Mouse (Mus musculus): ENCODE data around the gene Ybx3. TPM values are rescaled to one million over a fixed set of nuclear protein-coding genes. Genes with fewer than 3 reads are reported as not detected.

Ybx3 gene
- polyA plus RNA-seq, 1 experiment from 2014 or later = 43.4 TPM

- WGBS = 84% methylated on average over 7 of the region's 7 CpGs
- H3K9me3 ChIP-seq (ENCODE audit: control insufficient read depth, low read length) = no peaks in the 10 kb centered on the region
- no peaks in the 10 kb centered on the region for H3K4me1 ChIP-seq (ENCODE audit: control insufficient read depth, insufficient read depth, low read length)
- no peak overlapping the region for H3K27ac ChIP-seq (replicated peaks; ENCODE audit: low read depth, low read length)
- H3K27me3 ChIP-seq (ENCODE audit: control insufficient read depth, insufficient read depth, low read length) = no peaks in the 10 kb centered on the region
- DNase-seq (ENCODE audit: low spot score) (no peak), ATAC-seq (ENCODE audit: insufficient number of reproducible peaks, low FRiP score, low TSS enrichment, low read depth) (no peak)
- no peak overlapping the region for H3K4me3 ChIP-seq (ENCODE audit: low read depth, low read length)
- no peak overlapping the region for H3K4me2 ChIP-seq (ENCODE audit: low read depth, severe bottlenecking)
- H3K9ac ChIP-seq (ENCODE audit: low read length) = no peak overlapping the region
- H3K36me3 ChIP-seq (ENCODE audit: control insufficient read depth, insufficient read depth, low read length) = peaks cover 4% of the 10 kb centered on the region
Observed at GRCm38 (mm10) chr6:131362987-131363765, 25.1 kb downstream of the Ybx3 start.

GRCm38 (mm10) chr6:131360693-131361092 lies 27.6 kb downstream of the Ybx3 start:
- ATAC-seq (ENCODE audit: insufficient number of reproducible peaks, low FRiP score, low TSS enrichment, low read depth) = no peak
- H3K9ac ChIP-seq (ENCODE audit: low read length) = no peak overlapping the region
- no peak overlapping the region for H3K27ac ChIP-seq (replicated peaks; ENCODE audit: low read depth, low read length)
- no peak for DNase-seq (ENCODE audit: low spot score)
- no peak overlapping the region for H3K4me2 ChIP-seq (ENCODE audit: low read depth, severe bottlenecking)
- no peaks in the 10 kb centered on the region; the same call in none of the 2 replicates for H3K36me3 ChIP-seq (ENCODE audit: control insufficient read depth, insufficient read depth, low read length)
- H3K9me3 ChIP-seq (ENCODE audit: control insufficient read depth, low read length) = no peaks in the 10 kb centered on the region
- H3K4me3 ChIP-seq (ENCODE audit: low read depth, low read length) = no peak overlapping the region
- H3K27me3 ChIP-seq (ENCODE audit: control insufficient read depth, insufficient read depth, low read length) = no peaks in the 10 kb centered on the region
- no peaks in the 10 kb centered on the region for H3K4me1 ChIP-seq (ENCODE audit: control insufficient read depth, insufficient read depth, low read length)
- 83% methylated on average over 5 of the region's 5 CpGs for WGBS

GRCm38 (mm10) chr6:131359543-131359942 lies 28.7 kb downstream of the Ybx3 start:
- no peak for DNase-seq (ENCODE audit: low spot score)
- WGBS = 84% methylated on average over 2 of the region's 2 CpGs
- Histone ChIP-seq H3K4me3 (ENCODE audit: low read depth, low read length) (no peak overlapping the region), H3K27ac (replicated peaks; ENCODE audit: low read depth, low read length) (no peak overlapping the region), H3K4me1 (ENCODE audit: control insufficient read depth, insufficient read depth, low read length) (no peaks in the 10 kb centered on the region), H3K36me3 (ENCODE audit: control insufficient read depth, insufficient read depth, low read length) (no peaks in the 10 kb centered on the region; the same call in 1 of the 2 replicates), H3K9ac (ENCODE audit: low read length) (no peak overlapping the region), H3K27me3 (ENCODE audit: control insufficient read depth, insufficient read depth, low read length) (no peaks in the 10 kb centered on the region), H3K4me2 (ENCODE audit: low read depth, severe bottlenecking) (no peak overlapping the region), H3K9me3 (ENCODE audit: control insufficient read depth, low read length) (no peaks in the 10 kb centered on the region)
- ATAC-seq (ENCODE audit: insufficient number of reproducible peaks, low FRiP score, low TSS enrichment, low read depth) = no peak

GRCm38 (mm10) chr6:131354913-131355312 lies 33.4 kb downstream of the Ybx3 start:
- WGBS = 21% methylated on average over 4 of the region's 4 CpGs
- no peaks in the 10 kb centered on the region for H3K27me3 ChIP-seq (ENCODE audit: control insufficient read depth, insufficient read depth, low read length)
- no peak overlapping the region for H3K4me3 ChIP-seq (ENCODE audit: low read depth, low read length)
- no peak overlapping the region for H3K4me2 ChIP-seq (ENCODE audit: low read depth, severe bottlenecking)
- no peak for ATAC-seq (ENCODE audit: insufficient number of reproducible peaks, low FRiP score, low TSS enrichment, low read depth)
- no peaks in the 10 kb centered on the region for H3K36me3 ChIP-seq (ENCODE audit: control insufficient read depth, insufficient read depth, low read length)
- H3K4me1 ChIP-seq (ENCODE audit: control insufficient read depth, insufficient read depth, low read length) = no peaks in the 10 kb centered on the region
- H3K9me3 ChIP-seq (ENCODE audit: control insufficient read depth, low read length) = no peaks in the 10 kb centered on the region
- no peak overlapping the region for H3K27ac ChIP-seq (replicated peaks; ENCODE audit: low read depth, low read length)
- no peak for DNase-seq (ENCODE audit: low spot score)
- no peak overlapping the region for H3K9ac ChIP-seq (ENCODE audit: low read length)

- Histone ChIP-seq H3K4me2 (ENCODE audit: low read depth, severe bottlenecking) (peak within 1 kb of the TSS; percentile 48), H3K9me3 (ENCODE audit: control insufficient read depth, low read length) (no peaks in the 10 kb centered on the region), H3K4me3 (ENCODE audit: low read depth, low read length) (peak within 1 kb of the TSS; percentile 16), H3K4me1 (ENCODE audit: control insufficient read depth, insufficient read depth, low read length) (no peaks in the 10 kb centered on the region), H3K27ac (replicated peaks; ENCODE audit: low read depth, low read length) (no peak within 1 kb of the TSS), H3K36me3 (ENCODE audit: control insufficient read depth, insufficient read depth, low read length) (no peaks in the 10 kb centered on the region), H3K27me3 (ENCODE audit: control insufficient read depth, insufficient read depth, low read length) (no peaks in the 10 kb centered on the region), H3K9ac (ENCODE audit: low read length) (peak within 1 kb of the TSS; percentile 28; the same call in 1 of the 2 replicates)
- peak; percentile 85 for ATAC-seq (ENCODE audit: insufficient number of reproducible peaks, low FRiP score, low TSS enrichment, low read depth)
- WGBS = 1% methylated on average over 16 of the region's 16 CpGs
- DNase-seq (ENCODE audit: low spot score) = peak; percentile 86
Observed at GRCm38 (mm10) chr6:131353352-131353919, 34.8 kb downstream of the Ybx3 start, which contains the start of gene Styk1. TSS of gene Styk1 (minus strand) at chr6:131353597.

- 83% methylated on average over 2 of the region's 2 CpGs for WGBS
- no peak for ATAC-seq (ENCODE audit: insufficient number of reproducible peaks, low FRiP score, low TSS enrichment, low read depth)
- Histone ChIP-seq H3K9ac (ENCODE audit: low read length) (no peak overlapping the region), H3K4me2 (ENCODE audit: low read depth, severe bottlenecking) (no peak overlapping the region), H3K4me1 (ENCODE audit: control insufficient read depth, insufficient read depth, low read length) (no peaks in the 10 kb centered on the region), H3K36me3 (ENCODE audit: control insufficient read depth, insufficient read depth, low read length) (no peaks in the 10 kb centered on the region), H3K27ac (replicated peaks; ENCODE audit: low read depth, low read length) (no peak overlapping the region), H3K9me3 (ENCODE audit: control insufficient read depth, low read length) (no peaks in the 10 kb centered on the region), H3K4me3 (ENCODE audit: low read depth, low read length) (no peak overlapping the region), H3K27me3 (ENCODE audit: control insufficient read depth, insufficient read depth, low read length) (no peaks in the 10 kb centered on the region)
- DNase-seq (ENCODE audit: low spot score) = no peak
Observed at GRCm38 (mm10) chr6:131347026-131347425, 41.2 kb downstream of the Ybx3 start.

GRCm38 (mm10) chr6:131344346-131344745 lies 43.9 kb downstream of the Ybx3 start:
- H3K4me1 ChIP-seq (ENCODE audit: control insufficient read depth, insufficient read depth, low read length) = no peaks in the 10 kb centered on the region
- ATAC-seq (ENCODE audit: insufficient number of reproducible peaks, low FRiP score, low TSS enrichment, low read depth) = no peak

GRCm38 (mm10) chr6:131340082-131340481 lies 48.2 kb downstream of the Ybx3 start:
- WGBS = 60% methylated on average over 3 of the region's 3 CpGs
- H3K4me1 ChIP-seq (ENCODE audit: control insufficient read depth, insufficient read depth, low read length) = no peaks in the 10 kb centered on the region
- no peak overlapping the region for H3K9ac ChIP-seq (ENCODE audit: low read length)
- ATAC-seq (ENCODE audit: insufficient number of reproducible peaks, low FRiP score, low TSS enrichment, low read depth) (no peak; the same call in 1 of the 2 replicates), DNase-seq (ENCODE audit: low spot score) (no peak)
- no peak overlapping the region for H3K4me2 ChIP-seq (ENCODE audit: low read depth, severe bottlenecking)
- H3K27ac ChIP-seq (replicated peaks; ENCODE audit: low read depth, low read length) = no peak overlapping the region
- H3K36me3 ChIP-seq (ENCODE audit: control insufficient read depth, insufficient read depth, low read length) = no peaks in the 10 kb centered on the region
- no peak overlapping the region for H3K4me3 ChIP-seq (ENCODE audit: low read depth, low read length)
- H3K9me3 ChIP-seq (ENCODE audit: control insufficient read depth, low read length) = no peaks in the 10 kb centered on the region
- no peaks in the 10 kb centered on the region for H3K27me3 ChIP-seq (ENCODE audit: control insufficient read depth, insufficient read depth, low read length)

More at GRCm38 (mm10) chr6:131344346-131344745, 43.9 kb downstream of the Ybx3 start:
- 90% methylated on average over 7 of the region's 7 CpGs for WGBS
- no peaks in the 10 kb centered on the region for H3K27me3 ChIP-seq (ENCODE audit: control insufficient read depth, insufficient read depth, low read length)
- no peak overlapping the region for H3K9ac ChIP-seq (ENCODE audit: low read length)
- no peaks in the 10 kb centered on the region for H3K36me3 ChIP-seq (ENCODE audit: control insufficient read depth, insufficient read depth, low read length)
- H3K4me2 ChIP-seq (ENCODE audit: low read depth, severe bottlenecking) = no peak overlapping the region
- H3K4me3 ChIP-seq (ENCODE audit: low read depth, low read length) = no peak overlapping the region
- no peaks in the 10 kb centered on the region for H3K9me3 ChIP-seq (ENCODE audit: control insufficient read depth, low read length)
- no peak overlapping the region for H3K27ac ChIP-seq (replicated peaks; ENCODE audit: low read depth, low read length)
- no peak for DNase-seq (ENCODE audit: low spot score)
